Mouse (Mus musculus) ES-E14 (cell line): Measurements from ENCODE around the gene Lrch3.

Experiments
- CHD2 ChIP-seq: IDR thresholded peaks from 2 replicates; pipeline ENCODE4 v1.6.1; 2014; ENCODE audit warnings: mild to moderate bottlenecking, low read depth, low read length, inconsistent platforms
- HCFC1 ChIP-seq: IDR thresholded peaks from 2 replicates; pipeline ENCODE4 v1.6.1; 2012; ENCODE audit warnings: low read length, inconsistent platforms, borderline replicate concordance; ENCODE audit not compliant: insufficient read depth
- ZC3H11A ChIP-seq: IDR thresholded peaks from 2 replicates; pipeline ENCODE4 v1.6.1; 2012; ENCODE audit warnings: low read depth, mild to moderate bottlenecking, inconsistent platforms, low read length, borderline replicate concordance
- ZNF384 ChIP-seq: IDR thresholded peaks from 2 replicates; pipeline ENCODE4 v1.6.1; 2012; ENCODE audit warnings: low read depth, low read length, inconsistent platforms

DNA sequence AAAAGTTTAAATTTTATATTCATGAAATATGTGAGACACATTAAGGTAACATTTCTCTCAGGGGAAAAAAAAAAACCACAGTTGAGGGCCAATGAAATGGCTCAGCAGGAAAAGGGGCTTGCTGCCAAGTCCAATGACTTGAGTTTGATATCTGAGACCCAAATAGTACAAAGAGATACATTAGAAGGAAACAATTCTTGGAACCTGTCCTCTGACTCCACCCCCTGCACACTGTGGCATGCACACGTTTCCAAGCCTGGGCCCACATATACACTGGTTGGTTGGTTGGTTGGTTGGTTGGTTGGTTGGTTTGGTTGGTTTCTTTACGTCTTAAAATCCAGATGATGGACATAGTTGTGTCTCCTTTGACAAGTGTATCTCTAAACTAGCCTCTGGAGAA is 102.1 kb downstream of the Lrch3 start:
- no peak for TF ChIP-seq CHD2
- TF ChIP-seq ZC3H11A: no peak
- TF ChIP-seq HCFC1: no peak
- no peak for TF ChIP-seq ZNF384
